Mouse (Mus musculus): ENCODE results near the gene Msh6.

GRCm38 (mm10) chr17:87984440-87985214 lies 9.8 kb downstream of the Msh6 start:
- no peak for TF ChIP-seq POLR2A (IDR thresholded peaks at IDR 0.05; ENCODE audit: borderline replicate concordance, extremely low read depth, low read depth, low read length)
- TF ChIP-seq CTCF (IDR thresholded peaks at IDR 0.05; ENCODE audit: insufficient read depth, low read length): no peak
